Mouse (Mus musculus) olfactory bulb, adult 2 months (tissue): ENCODE measurements around the gene Churc1. TPM values are rescaled to one million over a fixed set of nuclear protein-coding genes. Genes with fewer than 3 reads are reported as not detected.

ENCODE experiments used
- H3K27ac ChIP-seq: fragments of 200-500 bp; 2 replicates; pipeline ENCODE4 v1.5.1; 2012; ENCODE audit warnings: low read depth, low read length; ENCODE audit not compliant: insufficient read depth
- H3K4me1 ChIP-seq: fragments of 200-500 bp; 2 replicates; pipeline ENCODE4 v1.6.1; 2012; ENCODE audit warnings: low read length; ENCODE audit not compliant: control insufficient read depth, insufficient read depth
- H3K4me3 ChIP-seq: fragments of 200-500 bp; 2 replicates; pipeline ENCODE4 v1.5.1; 2012; ENCODE audit warnings: mild to moderate bottlenecking, low read depth, low read length, moderate library complexity; ENCODE audit not compliant: insufficient read depth
- CTCF ChIP-seq: fragments of 200-500 bp; IDR thresholded peaks from 2 replicates; pipeline ENCODE4 v1.5.1; 2012; ENCODE audit warnings: low read depth, mild to moderate bottlenecking, low read length, moderate library complexity; ENCODE audit not compliant: insufficient read depth
- POLR2A ChIP-seq: fragments of 200-500 bp; IDR thresholded peaks from 2 replicates; pipeline ENCODE4 v1.6.1; 2012; ENCODE audit warnings: mild to moderate bottlenecking, low read depth, low read length, moderate library complexity; ENCODE audit not compliant: insufficient read depth
- WGBS: fragments of 180-500 bp; shearing (Covaris S2); methylation state at CpG from one replicate; pipeline ENCODE4 v1.1.7; 2018; 5-methylcytosine and 5-hydroxymethylcytosine counted together
- polyA plus RNA-seq: library from polyadenylated mRNA; stranded (reverse); fragments of >200 nt; gene quantifications from 2 replicates; pipeline ENCODE4 v1.2.4, GENCODE M21; 2012; ENCODE audit warnings: low replicate concordance; ENCODE audit not compliant: missing spikeins, insufficient read depth, insufficient read length

Gene Churc1
- polyA plus RNA-seq, 1 experiment: not detected

DNA sequence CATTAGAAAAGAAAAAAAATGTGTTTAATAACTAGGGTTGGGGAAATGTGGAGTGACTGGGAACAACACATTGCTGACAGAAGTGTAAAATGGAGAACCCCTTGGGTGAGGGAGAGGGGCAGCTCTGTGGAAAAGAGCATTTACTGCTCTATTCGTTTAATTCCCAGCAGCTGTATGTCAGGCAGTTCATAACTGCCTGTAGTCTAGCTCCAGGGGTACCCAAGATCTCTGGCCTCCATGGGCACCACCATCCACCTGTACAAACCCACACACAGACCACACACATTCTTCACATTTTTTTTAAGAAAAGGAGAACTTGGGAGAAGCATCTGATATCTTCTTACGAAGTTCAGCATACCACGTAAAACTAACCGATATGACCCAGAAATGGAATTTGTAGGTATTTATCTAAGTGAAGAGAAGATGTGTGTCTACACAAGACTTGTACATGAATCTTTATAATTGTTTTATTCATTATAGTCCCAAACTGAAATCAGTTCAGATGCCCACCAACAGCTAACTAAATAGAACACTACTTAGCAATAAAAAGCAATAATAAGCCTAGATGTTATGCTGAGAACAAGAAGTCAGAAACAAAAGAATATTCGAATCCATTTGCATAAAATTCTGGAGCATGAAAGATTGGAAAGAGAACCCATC, 5.6 kb downstream of the Churc1 start:
- Histone ChIP-seq H3K27ac (no peak overlapping the region), H3K4me3 (no peak overlapping the region), H3K4me1 (peaks cover 7% of the 10 kb centered on the region)
- 86% methylated on average over 5 of the region's 5 CpGs for WGBS
- TF ChIP-seq CTCF (no peak), POLR2A (no peak)

DNA sequence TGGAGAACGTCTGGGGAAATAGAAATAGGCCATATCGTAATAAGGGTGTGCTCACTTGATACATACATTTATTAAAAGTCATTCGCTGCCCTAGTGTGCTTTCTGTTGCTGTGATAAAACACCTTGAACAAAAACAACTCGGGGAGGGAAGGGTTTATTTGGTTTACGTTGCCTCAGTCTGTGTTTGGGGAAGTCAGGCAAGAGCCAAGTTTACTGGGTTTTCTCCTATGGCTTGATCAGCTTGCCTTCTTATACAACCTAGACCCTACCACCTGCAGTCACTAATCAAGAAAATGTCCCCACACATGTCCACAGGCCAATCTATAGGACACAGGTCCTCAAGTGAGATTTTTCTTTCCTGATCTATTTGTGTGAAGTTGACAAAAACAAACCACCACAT, 6.2 kb downstream of the Churc1 start:
- Histone ChIP-seq H3K27ac (no peak overlapping the region), H3K4me3 (no peak overlapping the region), H3K4me1 (peaks cover 2% of the 10 kb centered on the region; the same call in 1 of the 2 replicates)
- WGBS: 90% methylated on average over 5 of the region's 5 CpGs
- TF ChIP-seq CTCF: no peak
- TF ChIP-seq POLR2A: no peak

DNA sequence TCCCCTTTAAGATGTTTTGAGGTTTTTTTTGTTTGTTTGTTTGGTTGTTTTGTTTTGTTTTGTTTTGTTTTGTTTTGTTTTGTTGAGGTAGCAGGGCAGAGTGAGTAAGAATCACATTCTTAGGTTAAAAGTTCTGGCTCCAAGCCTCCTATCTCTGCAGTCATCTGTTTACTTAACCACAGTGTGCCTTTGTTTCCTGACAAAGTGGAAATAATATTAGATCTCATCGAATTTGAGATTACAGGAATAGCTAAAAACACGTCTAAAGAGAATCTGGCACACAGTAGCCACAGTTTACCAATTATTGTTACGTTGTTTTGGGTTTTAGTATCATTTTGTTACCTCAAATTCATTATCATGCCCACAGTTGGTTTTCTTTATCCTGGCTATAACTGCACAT, 9.3 kb downstream of the Churc1 start:
- Histone ChIP-seq H3K4me1 (peaks cover 2% of the 10 kb centered on the region; the same call in 1 of the 2 replicates), H3K27ac (no peak overlapping the region), H3K4me3 (no peak overlapping the region)
- 53% methylated on average over 3 of the region's 3 CpGs for WGBS
- TF ChIP-seq POLR2A (no peak), CTCF (no peak)

DNA sequence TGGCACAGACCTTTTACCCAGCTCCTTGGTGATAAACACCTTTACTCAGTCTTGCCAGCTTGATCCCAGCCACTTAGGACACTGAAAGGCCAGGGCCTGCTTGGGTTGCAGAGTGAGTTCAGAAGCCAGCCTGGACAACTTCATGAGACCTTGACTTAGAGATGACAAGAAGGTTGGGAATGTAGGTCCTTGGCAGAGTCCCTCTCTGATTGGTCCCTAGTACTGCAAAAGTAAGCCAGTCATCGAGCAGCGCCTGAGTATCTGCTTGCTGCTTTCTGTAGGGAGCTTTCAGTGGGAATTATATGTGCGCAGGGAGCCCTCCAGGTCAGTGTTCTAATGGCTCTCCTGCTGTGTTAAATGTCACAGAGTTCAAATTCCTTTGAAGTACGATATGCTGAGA, 9.8 kb downstream of the Churc1 start:
- no peak overlapping the region for H3K4me3 ChIP-seq
- no peak overlapping the region for H3K27ac ChIP-seq
- WGBS: 85% methylated on average over 4 of the region's 4 CpGs
- TF ChIP-seq CTCF (no peak), POLR2A (no peak)
- peaks cover 2% of the 10 kb centered on the region; the same call in 1 of the 2 replicates for H3K4me1 ChIP-seq

DNA sequence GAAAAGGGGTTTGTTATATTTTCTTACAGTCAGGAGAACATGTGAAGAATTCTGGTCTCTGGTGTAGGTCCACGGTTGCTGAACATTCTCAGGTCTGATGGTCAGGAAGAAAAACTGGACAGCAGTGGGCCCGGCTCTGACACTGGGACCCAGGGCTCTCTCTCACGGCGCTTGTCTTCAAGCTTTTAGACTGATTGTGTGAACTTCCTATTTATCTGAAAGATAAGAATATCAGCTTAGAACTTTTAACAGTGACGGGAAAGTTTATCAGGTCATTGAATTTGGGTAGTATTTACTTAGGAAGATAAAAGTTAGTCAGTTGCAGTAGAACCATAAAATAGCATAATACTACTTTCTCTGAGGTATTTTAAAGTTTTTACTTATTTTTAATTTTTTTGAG, 11.6 kb downstream of the Churc1 start:
- WGBS: 96% methylated on average over 5 of the region's 5 CpGs
- H3K27ac ChIP-seq: no peak overlapping the region
- no peak overlapping the region for H3K4me3 ChIP-seq
- peaks cover 2% of the 10 kb centered on the region; the same call in 1 of the 2 replicates for H3K4me1 ChIP-seq
- TF ChIP-seq CTCF (no peak), POLR2A (no peak)

DNA sequence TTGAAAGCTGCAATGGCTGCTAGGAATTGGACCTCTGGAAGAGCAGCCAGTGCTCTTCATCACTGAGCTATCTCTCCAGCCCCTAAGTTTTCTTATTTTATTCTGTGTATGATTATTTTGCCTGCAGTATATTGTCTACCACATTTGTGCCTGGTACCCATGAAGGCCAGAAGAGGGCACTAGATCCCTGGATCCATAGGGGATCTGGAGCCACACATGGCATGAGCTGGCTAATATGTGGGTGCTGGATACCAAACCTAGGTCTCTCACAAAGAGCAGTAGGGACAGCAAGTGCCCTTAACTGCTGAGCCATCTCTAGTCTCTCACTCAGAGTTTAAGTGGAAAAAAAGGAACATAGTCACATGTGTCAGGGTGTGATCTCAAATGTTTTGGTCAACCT, 12.5 kb downstream of the Churc1 start:
- H3K4me3 ChIP-seq: no peak overlapping the region
- H3K27ac ChIP-seq: no peak overlapping the region
- TF ChIP-seq CTCF (no peak), POLR2A (no peak)

DNA sequence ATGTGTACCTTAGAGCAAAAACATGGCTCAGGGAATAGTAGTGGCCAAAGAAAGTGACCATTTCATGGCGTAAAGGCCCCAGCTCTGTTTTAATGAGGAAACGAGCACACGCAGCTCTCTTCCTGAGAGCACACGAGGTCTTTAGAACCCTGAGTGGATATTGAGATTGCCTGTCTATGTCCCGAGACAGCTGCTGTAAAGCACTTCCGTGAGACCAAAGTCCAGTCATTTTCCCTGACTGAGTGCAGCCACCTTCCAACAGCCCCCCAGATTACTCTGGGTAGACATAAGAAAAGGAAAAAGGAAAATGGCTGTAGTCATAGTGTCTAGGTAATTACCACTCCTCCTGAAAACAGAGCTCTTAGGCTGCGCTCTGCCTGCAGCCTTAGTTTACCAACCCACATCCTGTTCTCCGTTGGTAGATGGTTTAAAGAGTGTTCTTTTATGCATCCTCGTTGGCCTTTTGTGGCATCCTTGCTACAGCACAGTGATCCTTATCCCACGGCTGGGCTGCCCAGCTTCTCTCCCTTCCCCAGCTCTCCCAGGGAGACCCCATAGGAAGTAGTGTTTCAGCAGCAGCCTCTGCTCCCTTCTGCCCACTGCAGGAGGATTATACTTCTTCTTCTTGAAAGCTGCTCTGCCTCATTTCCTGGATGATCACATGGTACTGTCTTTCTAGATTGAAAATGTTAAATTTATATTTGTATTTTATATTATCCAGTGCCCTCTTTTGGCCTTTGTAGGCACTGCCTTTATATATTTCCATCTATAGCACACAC, 13.2 kb downstream of the Churc1 start:
- TF ChIP-seq CTCF: no peak
- TF ChIP-seq POLR2A: no peak
- H3K27ac ChIP-seq: no peak overlapping the region
- H3K4me1 ChIP-seq: peaks cover 2% of the 10 kb centered on the region; the same call in 1 of the 2 replicates
- WGBS: 85% methylated on average over 10 of the region's 10 CpGs
- H3K4me3 ChIP-seq: no peak overlapping the region

More for the DNA sequence above, 12.5 kb downstream of the Churc1 start:
- H3K4me1 ChIP-seq: peaks cover 2% of the 10 kb centered on the region; the same call in 1 of the 2 replicates

DNA sequence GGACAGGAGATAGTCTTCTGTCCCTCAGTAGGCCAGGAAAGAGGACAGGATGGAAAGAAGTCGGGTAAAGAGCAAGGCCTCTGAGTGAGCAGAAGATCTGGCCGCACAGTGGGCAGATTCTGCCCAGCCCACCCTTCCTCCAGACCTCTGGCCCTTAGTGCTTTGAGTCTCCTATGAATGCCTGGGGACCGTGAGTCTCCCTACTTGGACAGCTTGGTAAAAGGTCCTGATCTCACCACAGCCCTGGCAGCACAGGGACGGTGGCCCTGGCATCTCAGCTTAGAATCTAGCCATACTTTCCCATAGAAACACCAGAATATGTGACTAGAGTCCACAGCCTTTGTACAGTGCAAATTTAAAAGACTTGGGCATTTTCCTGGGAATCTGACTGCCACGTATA, 14.6 kb downstream of the Churc1 start:
- Histone ChIP-seq H3K27ac (no peak overlapping the region), H3K4me1 (no peaks in the 10 kb centered on the region), H3K4me3 (no peak overlapping the region)
- TF ChIP-seq CTCF (no peak), POLR2A (no peak)
- 89% methylated on average over 5 of the region's 5 CpGs for WGBS
